Mouse (Mus musculus) right cerebral cortex, postnatal 36 days (tissue): ENCODE data around the gene Hapln3.

ENCODE experiments used
- DNase-seq, 2 experiments: peaks; one replicate each; pipeline ENCODE4 v3.0.0; 2022; ENCODE audit warnings: low spot score in 2 of 2, mixed read lengths in 1 of 2

The Hapln3 gene

GRCm38 (mm10) chr7:79079212-79079611 is 51.6 kb downstream of the Hapln3 start:
- DNase-seq = no peak

GRCm38 (mm10) chr7:79068231-79068630 is 62.6 kb downstream of the Hapln3 start:
- no peak for DNase-seq

- DNase-seq = no peak
These were observed 63.4 kb downstream of the Hapln3 start for GRCm38 (mm10) chr7:79067466-79067865.
